Mouse (Mus musculus) R1 (cell line): ENCODE measurements at regions not wholly inside any gene's neighbourhood (a gene's known extent, or its start where the extent isn't known, plus 50 kb on each side); places are given as distances from the start of the nearest gene placed in this dataset.

Experiments
- DNase-seq: peaks from one replicate; pipeline ENCODE4 v3.0.0-alpha.2; 2018; ENCODE audit warnings: low read depth, low spot score

DNA sequence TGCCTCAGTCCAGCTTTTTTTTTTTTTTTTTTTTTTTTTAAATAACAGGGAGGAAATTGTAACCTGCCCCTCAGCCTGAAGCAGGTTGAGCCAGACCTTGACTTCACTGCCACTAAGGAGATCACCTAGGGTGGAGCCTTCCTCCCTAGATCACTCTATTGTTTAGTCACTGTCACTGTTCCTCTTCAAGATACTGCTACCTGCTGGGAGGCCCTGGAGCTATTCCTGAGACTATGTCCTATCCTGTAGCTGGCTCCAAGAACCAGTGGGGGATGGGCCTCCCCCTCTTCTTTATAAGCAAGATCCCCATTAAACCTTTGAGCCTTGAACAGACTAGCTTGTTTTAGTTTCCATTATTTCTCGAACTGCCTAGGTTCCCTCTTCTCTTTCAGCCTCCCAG, 467.8 kb upstream of the Il1rapl1 start:
- DNase-seq: peak; percentile 88

DNA sequence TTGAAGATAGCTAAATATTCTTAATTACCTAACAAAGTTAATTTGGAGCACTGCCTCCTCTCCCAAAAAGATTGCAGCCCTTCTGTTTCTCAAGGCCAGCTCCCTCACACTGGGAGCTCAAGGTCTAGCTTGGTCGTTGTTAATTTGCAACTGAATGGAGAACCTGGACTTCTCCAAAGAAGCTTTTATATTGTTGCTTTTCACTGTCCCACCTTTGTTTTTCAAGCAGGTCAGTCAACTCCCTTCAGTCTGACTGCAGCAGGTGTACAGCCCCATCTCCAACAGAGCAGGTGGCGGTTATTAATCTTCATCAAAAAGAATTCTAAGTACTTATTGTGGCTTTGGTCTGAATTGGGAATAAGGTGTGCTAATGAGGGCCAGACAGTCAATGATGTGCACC, 467.2 kb upstream of the Il1rapl1 start:
- DNase-seq: peak; percentile 81

DNA sequence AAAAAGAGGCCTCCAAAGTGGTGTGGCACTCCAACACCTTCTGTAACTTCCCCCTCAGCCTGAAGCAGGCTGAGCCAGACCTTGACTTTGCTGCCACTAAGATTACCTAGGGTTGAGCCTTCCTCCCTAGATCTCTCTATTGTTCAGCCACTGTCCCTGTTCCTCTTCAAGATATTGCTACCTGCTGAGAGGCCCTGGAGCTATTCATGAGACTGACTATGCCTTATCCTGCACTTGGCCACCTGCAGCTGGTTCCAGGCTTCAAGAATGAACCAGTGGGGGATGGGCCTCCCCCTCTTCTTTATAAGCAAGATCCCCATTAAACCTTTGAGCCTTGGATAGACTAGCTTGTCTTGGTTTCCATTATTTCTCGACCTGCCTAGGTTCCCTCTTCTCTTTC, 464.6 kb upstream of the Il1rapl1 start:
- peak; percentile 87 for DNase-seq
